Mouse (Mus musculus): ENCODE results near the gene Gm27027.
A peak's percentile ranks its signal among the peaks of the same experiment; 100 is the strongest.

Gm27027 gene

DNA sequence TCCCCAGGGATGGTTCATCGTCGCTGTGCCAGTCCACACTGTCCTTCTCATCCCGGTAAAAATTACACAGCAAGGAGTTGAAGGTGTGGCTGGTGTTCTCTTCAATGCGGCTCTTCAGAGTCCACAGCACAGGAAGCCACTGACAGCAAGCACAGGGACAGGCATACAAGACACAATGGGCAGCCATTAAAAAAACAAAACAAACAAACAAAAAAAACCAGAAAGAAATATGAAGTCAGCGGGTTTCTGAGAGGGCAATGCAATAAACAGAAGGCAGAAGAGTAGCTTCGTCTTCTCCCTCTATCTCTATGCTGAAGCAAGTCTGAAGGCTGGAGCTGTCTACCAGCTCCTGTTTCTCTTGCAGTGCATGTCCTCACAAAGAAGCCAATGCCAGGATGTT, at the start of gene Gm27027:
Gm27027 (minus strand) TSS at position 101 of the 400 bp plus-strand sequence.
- DNase-seq (ENCODE audit: low spot score), result no peak

DNA sequence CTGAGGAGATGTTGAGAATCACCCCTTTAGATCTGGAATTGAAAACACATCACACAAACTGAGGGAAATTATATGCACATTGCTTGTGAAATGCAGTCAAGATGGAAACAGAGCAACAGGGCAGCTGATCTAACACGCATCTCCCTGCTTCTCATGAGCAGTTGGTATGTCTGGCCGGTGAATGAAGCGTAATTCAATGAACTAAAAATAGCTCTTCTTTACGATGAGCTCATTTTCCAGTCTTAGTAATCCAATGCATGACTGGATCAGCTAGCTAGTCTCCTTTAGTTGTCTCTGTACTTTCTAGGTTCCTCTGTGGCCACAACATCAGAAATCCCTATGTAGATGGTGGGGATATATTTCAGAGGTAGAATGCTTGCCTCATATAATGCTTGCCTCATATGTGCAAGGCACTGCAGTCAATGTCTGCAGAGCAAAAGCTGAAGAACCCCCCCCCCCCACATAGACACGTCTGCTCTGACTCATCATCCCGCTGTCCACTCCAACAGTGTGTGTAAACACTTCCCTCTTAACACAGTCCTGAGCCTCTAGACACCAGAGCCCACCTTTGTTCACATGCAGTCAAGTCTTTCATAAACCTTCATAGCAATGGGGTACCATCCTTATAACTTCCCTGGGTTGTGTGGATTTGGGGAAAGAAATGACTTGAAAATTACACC, 49.4 kb upstream of the Gm27027 start:
- DNase-seq (ENCODE audit: low spot score), result no peak

DNA sequence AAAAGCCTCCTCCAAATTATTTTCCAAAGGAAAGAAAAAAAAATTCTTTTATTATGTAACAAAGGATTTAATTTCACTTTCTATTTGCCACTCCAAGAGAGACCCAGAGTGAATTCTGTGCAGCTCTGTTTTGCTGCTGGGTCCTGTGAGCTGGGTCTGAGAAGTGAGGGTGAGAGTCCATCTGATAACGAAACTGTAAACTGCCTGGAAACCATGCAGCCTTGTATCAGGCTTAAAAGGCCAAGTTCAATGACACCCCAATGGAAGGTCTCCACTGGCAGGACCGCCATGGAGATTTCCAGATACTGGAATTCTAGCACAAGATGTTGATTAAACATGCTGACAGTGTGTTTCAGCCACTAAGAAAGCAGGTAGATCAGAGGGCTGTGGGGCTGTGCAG, 48.0 kb upstream of the Gm27027 start:
- DNase-seq (ENCODE audit: low spot score), result no peak

DNA sequence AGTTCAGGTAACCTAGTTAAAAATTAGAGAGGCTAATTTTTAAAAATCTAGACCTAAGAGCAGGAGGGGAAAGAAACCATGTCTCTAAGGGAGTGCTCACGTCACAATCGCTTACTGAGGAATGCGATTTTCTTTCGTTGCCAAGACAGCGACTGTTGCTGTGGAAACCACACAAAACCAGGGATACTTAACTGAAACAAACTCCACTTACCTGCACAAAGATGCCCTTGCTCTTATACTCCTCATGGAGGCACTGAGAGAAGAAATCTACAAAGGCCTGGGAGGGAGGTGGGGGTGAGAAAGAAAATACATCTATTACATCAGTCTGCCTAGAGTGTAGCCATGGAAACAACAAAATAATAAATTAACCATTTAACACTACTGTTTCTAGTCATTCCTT, 47.5 kb upstream of the Gm27027 start:
- no peak for DNase-seq (ENCODE audit: low spot score)

DNA sequence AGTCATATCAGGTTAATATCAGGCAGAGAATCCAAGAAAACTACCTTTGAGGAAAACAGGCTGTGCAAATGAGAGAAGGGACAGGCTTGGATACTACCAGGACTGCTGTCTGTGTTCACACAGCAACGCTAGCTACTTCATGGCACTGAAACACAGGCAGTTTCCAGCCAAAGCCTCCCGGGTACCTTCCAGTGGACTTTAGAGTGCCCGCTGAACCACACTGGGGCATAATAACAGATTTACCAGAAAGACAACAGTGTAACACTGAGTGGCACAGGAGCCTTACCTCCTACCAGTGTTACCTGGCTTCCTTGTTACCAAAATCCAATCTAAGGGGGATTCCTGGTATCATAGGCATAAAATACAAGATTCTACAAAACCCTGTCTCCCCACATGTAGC, 46.3 kb upstream of the Gm27027 start:
- DNase-seq (ENCODE audit: low spot score), result no peak

DNA sequence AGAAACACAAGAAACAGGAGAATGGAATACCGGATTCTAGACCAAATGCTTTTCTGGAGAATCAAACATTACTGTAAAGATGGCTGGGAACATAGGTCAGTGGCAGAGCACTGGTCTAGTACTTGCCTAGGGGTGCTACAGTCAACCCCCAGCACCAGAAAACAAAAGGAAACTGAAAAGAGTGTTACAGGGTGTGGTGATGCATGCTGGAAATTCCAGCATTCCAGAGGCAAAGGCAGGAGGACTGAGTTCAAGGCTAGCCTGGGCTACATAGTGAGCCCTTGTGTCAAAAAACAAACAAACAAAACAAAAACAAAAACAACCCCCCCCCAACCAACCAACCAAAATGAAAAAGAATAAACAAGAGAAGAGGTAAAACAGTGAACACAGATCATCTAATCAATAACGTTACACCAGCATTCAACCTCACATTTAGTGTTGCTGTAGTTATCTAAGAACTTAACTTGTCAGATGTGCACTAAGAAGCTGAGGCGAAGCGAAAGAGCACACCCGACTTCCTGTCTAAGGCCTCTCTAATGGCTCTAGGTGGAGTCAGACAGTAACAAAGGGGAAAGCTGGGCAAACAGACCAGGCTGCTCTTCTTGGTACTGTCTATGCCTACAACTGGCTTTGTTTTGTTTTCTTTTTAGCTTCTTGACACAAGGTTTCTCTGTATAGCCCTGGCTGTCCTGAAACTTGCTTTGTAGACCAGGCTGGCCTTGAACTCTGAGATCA, 44.4 kb upstream of the Gm27027 start:
- no peak for DNase-seq (ENCODE audit: low spot score)

DNA sequence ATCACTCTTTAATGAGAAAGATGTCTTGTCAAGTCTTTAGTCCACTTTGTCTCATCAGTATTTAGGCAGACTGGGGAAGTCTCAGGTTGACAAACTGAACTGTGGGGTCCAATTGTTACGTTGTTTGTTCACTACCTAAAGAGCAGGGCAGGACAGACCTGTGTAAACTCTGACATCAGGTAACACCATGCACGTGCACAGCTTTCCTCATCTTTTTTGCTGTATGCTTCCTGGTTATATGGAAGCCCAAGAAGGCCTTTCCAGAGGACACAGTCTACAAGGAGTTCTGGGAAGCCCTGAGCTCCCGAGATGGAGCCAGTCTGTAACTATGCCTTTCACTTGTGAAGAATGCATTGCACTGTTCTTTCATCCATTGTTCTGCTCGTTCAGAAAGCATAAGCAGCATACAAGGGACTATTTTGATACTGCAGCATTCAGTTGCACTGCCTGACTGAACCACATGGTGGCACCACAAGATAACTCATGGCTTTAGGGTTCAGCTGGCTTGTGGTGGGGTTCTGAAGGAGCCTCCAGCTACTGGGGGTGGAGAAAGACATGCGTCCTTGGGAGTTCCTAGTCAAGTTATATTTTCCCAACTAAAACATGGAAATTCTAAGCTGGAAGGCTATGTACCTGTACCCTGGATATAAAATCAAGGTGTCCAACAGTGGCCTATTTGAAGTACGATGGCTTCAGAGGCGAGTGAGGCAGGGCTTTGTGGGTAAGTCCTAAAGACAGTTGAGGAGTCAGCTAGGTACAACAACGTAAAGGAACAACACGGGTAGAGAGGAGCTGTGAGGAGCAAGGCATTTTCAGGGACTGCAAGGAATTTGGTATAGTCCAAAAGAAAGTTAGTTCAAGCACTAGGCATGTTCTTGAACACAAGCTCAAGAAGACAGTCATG, 39.5 kb upstream of the Gm27027 start:
- peak; percentile 63 for DNase-seq (ENCODE audit: low spot score)

DNA sequence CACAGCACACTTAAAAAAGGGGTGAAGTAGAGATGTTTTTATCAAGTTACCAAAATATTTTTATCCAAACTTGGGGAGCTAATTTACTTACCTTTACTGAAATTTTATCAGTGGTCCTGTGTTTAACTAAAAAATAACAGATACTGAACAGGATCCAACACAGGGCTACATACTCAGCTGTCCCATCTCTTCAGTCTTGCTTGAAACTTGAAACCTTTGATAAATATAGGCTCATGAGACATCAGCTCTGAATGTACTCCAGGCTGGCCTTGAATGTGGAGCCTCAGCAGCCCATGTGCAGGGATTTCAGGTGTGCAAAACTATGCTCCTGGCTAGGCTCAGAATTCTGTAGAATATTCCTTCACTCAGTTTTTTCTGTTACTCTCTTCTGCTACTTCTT, 34.4 kb upstream of the Gm27027 start:
- no peak for DNase-seq (ENCODE audit: low spot score)

DNA sequence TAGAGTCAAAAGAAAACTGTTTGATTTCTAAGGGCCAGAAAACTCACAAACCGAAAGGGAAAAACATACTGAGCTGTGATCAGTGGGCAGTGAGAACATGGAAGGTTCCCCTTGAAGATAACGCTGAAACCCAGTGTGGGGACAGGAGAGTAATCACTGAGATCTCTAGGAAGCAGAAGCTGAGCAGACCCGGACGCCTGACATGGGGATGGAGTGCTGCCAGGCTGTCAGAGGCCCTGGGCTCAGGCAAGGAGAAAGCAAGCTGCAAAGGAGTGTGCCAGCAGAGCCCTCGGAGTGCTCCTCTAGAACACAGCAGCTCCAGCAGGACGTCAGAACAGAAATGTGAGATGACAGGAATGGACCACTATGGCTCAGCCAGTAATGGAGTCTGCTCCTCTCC, 28.5 kb upstream of the Gm27027 start:
- no peak for DNase-seq (ENCODE audit: low spot score)

DNA sequence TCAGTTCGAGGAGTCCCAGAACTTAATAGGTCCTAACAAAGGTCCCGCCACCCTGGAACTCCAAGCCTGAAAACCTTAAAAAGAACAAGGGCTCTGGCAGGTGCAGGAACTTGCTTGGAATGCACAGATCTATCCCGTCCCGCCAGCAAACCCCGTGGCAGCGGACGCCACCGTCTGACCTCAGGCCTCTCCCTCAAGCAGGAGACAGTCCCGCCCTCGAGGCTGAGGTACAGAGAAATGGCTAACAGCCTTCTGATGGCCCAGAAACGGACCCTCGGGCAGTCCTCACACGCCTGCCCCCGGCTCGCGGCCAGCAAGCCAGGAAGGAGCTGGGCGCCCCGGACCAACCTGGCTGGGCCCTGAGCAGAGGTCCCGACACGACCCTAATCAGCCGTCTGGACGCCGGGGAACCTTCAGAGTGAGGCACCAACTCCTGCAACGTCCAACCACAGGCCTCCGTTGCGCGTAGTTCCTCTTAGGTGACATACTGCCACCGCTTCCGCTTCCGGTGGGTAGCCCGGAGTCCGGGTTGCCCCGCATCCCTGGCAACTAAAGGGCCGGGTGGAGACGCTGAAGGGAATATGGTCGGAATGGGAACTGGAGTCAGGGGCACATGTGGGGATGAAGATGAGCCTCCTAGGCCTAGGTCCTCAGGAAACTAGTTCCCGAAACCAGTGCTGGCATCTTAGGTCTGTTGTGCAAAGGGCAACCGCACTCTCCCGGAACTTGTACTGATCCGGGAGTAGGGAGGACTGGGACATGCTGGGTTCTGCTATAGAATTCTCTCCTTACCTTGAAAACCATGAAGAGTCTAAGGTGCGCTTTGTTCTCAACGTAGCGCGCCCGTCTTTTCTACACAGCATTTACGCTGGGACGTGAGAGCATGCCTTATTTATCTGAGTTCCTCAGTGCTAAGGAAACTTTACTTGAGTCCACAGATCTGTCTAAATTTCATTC, 14.5 kb upstream of the Gm27027 start, which contains the start of gene Alkbh3:
Alkbh3 (minus strand) TSS at position 473 of the 957 bp plus-strand sequence.
- DNase-seq (ENCODE audit: low spot score), result peak; percentile 93

DNA sequence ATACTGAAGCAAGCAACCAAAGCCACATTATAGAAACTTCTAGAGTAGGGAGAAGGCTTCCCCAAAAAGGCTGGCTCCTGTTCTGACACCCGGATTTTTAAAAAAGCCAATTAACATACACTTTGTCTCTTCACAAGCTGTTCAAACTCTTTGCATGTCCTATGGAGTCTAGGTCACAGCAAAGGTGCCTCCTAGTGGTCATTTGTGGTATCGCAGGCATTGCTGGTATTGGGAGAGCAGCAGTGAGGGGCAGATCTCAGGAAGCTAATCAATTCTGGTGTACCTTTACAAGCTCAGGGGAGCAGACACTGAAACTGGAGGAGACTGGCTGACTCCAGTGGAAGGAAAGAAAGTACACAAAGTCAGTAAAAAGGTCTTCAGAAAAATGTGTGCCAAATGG, 6.2 kb upstream of the Gm27027 start:
- peak; percentile 89 for DNase-seq (ENCODE audit: low spot score)

DNA sequence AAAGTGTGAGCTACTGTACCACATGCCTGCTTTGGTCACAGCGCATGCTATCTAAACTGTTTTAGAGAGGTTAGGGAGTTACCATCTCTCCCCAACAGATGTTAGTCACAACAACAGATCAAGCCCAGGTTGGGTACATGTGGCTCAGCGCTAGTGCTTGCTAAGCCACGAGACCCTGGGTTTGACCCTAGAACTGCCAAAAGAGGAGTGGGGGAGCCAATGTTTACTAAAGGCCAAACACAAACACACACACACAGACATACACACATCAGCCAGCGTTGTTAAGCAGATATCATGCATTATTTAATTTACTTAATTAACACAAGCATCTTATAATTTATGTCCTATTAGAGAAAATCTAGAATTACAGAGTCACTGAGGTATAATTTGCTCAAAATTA, 5.8 kb upstream of the Gm27027 start:
- no peak for DNase-seq (ENCODE audit: low spot score)

DNA sequence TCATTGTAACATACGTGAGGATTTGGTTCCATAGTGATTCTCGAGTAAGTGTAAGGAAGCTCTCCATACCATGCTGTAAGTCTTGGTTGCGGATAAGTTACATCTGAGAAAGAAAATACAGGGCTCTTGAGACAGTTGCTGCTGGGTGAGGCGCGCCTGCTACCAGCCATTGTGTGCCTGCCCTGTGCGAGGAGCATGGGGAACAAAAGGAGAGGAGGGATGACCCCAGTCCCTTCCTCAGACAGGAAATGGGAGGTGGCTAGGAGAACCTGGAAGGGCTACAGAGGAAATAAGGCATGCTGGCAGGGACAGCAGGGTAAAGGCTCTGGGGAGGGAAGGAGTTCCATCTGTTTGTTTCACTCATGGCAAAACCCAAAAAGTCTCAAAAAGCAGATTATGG, 5.3 kb upstream of the Gm27027 start:
- no peak for DNase-seq (ENCODE audit: low spot score)

DNA sequence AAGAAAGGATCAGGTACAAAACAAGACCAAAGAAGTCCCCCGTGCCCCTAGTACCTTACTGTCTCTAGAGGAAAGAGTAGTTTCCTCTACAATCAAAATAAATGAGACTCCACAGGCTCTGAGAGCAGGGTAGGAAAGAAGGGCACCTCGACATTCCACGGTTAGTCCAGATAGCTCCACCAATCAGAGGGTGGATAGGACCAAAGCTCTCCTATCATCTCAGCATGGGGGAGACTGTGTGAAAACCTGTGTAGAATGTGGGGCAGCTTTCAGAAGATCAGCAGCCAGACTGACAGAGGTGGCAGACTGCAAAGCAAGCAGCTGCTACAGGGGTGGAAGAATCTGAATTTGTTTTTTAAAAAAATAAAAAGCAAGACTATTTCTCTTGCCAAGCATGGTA, 3.3 kb downstream of the Gm27027 start:
- no peak for DNase-seq (ENCODE audit: low spot score)

DNA sequence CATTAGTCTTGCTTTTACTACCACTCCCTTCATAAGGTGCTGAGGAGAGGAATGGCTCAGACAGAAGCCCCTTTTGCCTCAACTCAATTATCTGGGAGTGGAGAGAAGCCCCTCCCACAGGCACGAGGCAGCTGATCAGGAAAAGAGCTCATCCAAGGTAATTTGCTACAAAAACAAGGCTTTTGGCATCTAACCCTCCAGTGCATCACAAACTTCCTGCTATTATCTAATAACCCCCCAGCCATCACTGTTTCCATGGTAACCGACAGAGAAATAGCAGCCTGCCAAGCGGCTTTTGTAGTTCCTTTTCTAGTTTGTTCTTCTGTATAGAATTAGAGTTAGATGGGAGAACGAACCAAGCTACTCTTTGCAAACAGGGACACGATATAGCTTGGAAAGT, 3.9 kb downstream of the Gm27027 start:
- no peak for DNase-seq (ENCODE audit: low spot score)

DNA sequence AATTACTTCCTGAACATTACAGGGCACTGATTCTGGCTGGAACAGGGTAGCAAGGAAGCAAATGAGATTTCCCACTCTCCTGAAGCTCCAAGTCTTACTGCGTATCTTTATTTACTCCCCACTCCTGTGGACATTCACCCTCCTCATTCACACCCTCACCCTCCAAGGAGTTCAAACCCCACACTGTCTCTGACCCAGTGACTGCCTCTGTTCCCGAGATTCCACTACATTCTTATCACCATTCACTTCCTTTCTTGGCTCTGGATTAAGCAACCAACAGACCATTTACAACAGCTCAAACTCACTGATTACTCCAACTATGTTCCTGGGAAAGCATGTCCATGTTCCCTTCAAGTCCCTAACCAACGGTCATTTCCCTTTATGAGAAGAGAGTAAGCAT, 4.8 kb downstream of the Gm27027 start:
- DNase-seq (ENCODE audit: low spot score), result no peak

DNA sequence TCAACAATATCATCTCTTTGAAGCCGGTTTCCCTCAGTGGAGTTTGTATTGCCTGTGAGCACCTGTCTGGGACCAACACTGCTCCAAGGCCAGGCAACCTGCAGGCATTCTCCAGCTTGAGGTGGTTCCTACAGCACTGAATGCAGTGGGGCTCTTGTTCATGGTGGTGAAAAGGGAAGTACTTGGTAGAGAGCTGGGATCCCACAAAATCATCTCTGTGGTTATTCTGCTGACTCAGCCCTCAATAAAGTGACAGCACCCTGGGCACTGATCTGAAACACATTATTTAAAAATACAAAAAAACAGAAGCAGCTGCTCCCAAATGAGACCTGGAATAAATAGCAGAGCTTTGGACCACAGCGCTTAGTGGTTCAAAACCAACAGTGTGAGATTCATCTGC, 7.7 kb downstream of the Gm27027 start:
- DNase-seq (ENCODE audit: low spot score), result no peak

DNA sequence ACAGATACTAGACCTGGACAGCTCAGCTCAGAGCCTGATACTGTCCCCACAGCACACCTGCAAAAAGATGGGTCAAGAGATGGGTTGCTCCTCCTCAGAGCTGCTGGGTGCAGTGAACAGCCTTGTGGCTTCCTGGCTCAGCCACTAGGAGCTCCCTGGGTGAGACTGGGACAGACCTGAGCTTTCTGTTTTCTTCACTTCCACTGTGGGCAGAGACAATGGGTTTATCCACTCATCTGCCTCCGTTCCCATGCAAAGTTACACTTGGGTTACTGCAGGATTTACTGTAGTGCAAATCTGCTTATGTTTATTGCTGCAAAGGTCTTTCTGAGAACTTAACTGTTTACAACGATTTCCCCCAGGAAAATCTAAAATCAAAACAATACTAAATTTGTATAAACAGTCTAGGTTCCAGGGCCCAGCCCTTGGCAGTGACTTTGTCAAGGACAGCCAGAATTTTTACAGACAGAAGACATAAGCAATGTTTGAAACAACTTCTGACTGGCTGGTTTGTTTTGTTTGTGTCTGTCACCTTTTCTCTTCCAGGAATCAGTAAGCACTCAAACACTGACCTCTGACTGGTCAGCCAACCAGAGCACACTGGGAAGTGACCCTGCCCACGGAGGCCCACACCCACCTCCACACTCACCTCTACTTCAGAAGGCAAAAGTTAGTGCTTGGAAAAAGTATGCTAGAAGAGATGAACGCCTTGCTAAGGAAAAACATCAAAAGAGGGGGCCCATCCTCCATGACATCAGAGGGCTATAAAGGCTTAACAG, 13.5 kb downstream of the Gm27027 start:
- DNase-seq (ENCODE audit: low spot score), result no peak

DNA sequence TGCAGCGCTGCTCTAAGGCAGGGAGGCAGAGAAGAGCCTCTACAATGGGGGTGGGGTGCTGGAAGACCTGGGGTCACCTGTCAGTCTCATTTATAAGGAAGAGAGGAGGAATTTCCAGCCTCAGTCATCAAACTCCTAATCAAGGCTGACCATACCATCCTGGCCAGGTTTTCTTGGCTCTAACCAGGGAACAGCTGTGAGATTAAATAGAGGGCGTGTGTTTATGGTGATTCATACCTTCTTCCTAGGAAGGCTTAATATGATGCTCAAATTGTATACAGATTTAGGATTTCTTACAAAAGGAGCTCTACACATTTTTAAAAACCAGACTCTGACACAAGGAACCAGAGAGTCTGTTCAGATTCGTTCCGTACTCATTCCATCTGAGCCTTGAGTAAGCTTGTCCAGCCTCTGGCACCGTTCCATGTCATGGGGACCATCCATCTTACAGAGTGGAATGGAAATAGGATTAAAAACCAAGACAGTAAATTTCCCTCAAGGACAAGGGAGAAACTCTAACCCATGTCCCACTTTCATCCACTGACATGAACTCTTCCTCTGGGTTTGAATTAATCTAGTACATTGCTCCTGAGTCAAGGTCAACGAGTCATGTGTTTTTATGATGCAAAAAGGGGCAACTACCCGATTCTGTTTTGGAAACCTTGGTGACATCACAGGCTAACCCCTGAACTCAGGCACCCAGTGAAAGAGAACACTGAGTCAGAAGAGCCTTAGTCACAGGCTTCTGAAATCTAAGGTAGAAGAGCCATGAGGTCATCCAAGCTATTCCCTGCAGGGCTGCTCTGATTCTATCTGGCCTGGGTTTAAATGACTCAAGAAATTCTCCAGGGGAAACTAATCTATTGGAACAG, 16.7 kb downstream of the Gm27027 start:
- no peak for DNase-seq (ENCODE audit: low spot score)

Data from ovary, postnatal 14 days (tissue).